Mouse (Mus musculus) cortical plate, adult 2 months (tissue): ENCODE data around the gene Dusp18. TPM values are rescaled to one million over a fixed set of nuclear protein-coding genes. Genes with fewer than 3 reads are reported as not detected.
A peak's percentile ranks its signal among the peaks of the same experiment; 100 is the strongest.

ENCODE experiments used
- H3K27ac ChIP-seq: fragments of 200-500 bp; 2 replicates; pipeline ENCODE4 v1.5.1; 2012; ENCODE audit warnings: low read length, control low read depth, inconsistent platforms; ENCODE audit not compliant: insufficient read depth
- H3K4me1 ChIP-seq: fragments of 200-500 bp; 2 replicates; pipeline ENCODE4 v1.6.1; 2011; ENCODE audit warnings: low read length; ENCODE audit not compliant: control insufficient read depth, insufficient read depth
- H3K4me3 ChIP-seq: fragments of 200-500 bp; 2 replicates; pipeline ENCODE4 v1.5.1; 2011; ENCODE audit warnings: mild to moderate bottlenecking, low read length, control low read depth; ENCODE audit not compliant: insufficient read depth
- CTCF ChIP-seq: fragments of 200-500 bp; IDR thresholded peaks from 2 replicates; pipeline ENCODE4 v1.5.1; 2011; ENCODE audit warnings: mild to moderate bottlenecking, control low read depth, low read length; ENCODE audit not compliant: insufficient read depth; ENCODE audit errors: extremely low read depth
- POLR2A ChIP-seq: fragments of 200-500 bp; IDR thresholded peaks from 2 replicates; pipeline ENCODE4 v1.6.1; 2011; ENCODE audit warnings: mild to moderate bottlenecking, low read length, control low read depth; ENCODE audit not compliant: insufficient read depth; ENCODE audit errors: extremely low read depth
- polyA plus RNA-seq: library from polyadenylated mRNA; depleted of rRNA; stranded (reverse); fragments of >200 nt; gene quantifications from 2 replicates; pipeline ENCODE4 v1.2.3, GENCODE M21; 2012

Gene Dusp18
- polyA plus RNA-seq, 1 experiment, result 19.3 TPM

DNA sequence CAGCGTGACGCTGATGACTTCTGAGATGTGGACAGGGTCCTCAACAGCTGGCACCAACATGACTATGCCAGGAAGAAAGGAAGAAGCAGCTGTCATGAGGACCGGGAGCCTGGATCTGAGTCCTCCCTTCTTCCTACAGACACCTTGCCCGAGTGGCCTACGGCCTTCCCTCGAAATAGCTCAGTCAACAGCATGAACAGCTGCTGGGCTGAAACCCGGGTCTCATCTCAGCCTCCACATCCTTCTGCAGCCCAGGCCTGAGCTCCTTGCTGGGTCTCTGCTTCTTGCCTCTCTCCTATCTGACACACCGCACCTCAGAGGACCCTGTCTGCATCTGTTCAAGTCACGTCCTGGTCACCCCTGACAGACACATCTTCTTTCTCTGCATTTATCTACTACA lies 27.1 kb downstream of the Dusp18 start:
- TF ChIP-seq CTCF (no peak), POLR2A (no peak)
- Histone ChIP-seq H3K4me1 (no peaks in the 10 kb centered on the region), H3K27ac (no peak overlapping the region), H3K4me3 (no peak overlapping the region)

DNA sequence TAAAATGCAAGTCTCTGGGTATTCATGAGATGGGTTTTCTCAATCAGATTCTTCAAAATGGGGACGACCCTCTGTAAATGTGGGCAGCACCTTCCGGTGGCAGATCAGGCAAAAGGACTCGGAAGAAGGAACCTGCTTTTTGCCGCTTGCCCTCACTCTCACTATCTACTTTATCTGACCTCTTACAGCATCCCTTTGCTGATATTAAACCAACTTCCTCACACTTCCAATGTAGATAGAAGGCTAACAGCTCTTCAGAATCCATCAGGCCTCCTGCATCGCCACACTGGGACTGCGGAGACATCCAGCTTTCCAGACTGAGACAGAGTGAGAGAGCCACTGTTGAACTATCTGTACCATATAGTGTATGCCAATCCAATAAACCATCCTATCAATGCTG lies 27.7 kb downstream of the Dusp18 start:
- H3K4me3 ChIP-seq, result no peak overlapping the region
- H3K27ac ChIP-seq, result no peak overlapping the region
- TF ChIP-seq POLR2A, result no peak
- TF ChIP-seq CTCF, result no peak
- no peaks in the 10 kb centered on the region for H3K4me1 ChIP-seq

DNA sequence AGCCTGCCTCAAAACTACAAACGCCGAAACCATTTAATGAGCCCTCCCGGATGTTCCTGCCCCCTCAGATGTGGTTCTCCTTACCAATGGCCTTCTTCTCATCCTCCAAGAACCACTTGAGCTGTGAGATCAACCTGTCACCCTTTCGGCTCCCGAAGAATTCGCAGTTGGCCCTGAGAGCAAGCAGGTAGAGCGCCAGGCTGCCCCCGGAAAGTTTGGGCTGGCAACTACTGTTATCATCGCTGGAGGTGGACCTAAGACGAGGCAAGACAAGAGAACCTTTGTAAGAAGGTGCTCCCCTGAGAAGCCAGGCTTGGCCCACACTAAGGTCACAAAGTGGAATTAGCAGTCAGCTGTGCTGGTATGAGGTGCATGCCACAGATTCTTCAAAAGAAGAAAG lies 30.9 kb downstream of the Dusp18 start:
- TF ChIP-seq CTCF (no peak), POLR2A (no peak)
- H3K4me3 ChIP-seq, result no peak overlapping the region
- no peaks in the 10 kb centered on the region for H3K4me1 ChIP-seq
- H3K27ac ChIP-seq, result no peak overlapping the region

DNA sequence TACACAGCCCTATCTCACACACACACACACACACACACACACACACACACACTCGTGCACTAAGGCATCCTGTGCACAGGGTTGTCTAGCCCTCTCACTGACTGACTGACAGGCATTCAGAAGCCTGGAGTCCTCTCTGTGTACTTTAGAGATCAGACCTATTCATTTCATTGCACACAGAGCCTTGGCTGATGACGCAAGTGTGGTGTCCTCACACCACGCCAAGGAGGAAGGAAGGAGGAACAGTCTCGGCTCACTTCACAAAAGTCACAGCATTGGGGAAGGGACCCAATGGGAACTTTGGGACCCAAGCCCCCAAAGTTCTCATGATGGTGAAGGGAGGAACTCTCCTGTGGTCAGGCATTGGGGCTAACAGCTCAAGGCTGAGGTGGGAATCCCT lies 35.0 kb downstream of the Dusp18 start:
- TF ChIP-seq POLR2A (no peak), CTCF (no peak)
- Histone ChIP-seq H3K27ac (no peak overlapping the region), H3K4me1 (no peaks in the 10 kb centered on the region), H3K4me3 (no peak overlapping the region)

DNA sequence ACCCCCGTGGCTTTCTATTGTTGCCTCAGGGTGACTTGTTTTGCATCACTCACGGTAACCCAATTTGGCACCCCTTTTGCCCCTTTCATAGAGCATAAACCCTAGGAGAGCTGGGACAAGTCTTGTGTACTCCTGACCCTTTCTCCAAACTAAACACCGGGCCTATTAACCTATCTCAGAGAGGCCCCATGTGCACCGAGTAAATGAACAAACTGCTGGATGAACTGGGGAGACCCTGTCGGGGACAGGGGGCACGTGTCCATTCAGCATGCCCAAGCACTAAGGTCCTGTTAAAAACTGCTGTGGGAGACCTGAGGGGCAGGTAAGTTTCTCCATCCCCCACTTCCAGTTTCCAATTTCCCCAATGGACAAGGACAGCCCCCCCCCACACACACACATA lies 35.9 kb downstream of the Dusp18 start:
- TF ChIP-seq CTCF (no peak), POLR2A (no peak)
- no peak overlapping the region; the same call in 1 of the 2 replicates for H3K4me3 ChIP-seq
- H3K27ac ChIP-seq, result no peak overlapping the region

DNA sequence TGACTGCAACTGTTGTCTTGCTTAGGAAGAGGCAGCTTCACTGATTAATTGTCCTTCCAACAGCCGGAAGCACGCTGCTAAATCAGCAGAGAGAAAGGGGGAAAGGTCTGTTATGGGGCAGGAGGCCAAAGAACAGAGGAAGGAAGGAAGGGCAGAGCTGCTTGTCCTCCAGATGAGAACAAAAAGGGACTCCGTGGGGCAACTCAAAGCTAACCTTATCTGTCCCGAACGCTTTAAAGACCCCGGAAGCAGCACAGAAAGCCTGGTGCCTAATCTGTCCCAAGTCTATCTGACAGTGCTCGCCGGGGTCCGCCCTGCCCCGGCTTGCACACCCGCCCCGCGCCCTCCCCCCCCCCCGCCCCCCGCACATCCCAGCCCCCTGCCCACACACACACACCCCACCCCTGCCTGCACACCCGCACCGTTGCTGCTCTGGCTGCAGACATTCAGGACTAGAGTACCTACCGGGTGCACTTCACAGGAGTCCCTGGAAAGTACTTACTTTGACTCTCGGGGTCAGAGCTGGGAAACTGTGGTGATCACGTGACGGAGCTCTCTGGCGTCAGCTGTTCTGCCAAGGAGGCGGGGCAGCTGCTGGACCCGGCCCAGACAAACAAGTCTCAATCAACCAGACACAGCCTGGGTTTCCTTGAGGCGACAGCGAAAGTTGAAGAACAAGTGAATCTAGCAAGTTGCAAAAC lies 36.6 kb downstream of the Dusp18 start, which contains the start of gene Tcn2:
Gene Tcn2 (minus strand): TSS at position 649 of the 701 bp plus-strand sequence.
- Histone ChIP-seq H3K4me3 (peak within 1 kb of the TSS; percentile 28), H3K27ac (no peak within 1 kb of the TSS), H3K4me1 (no peaks in the 10 kb centered on the region)
- TF ChIP-seq CTCF (no peak), POLR2A (no peak)

More for the DNA sequence above, 35.9 kb downstream of the Dusp18 start:
- no peaks in the 10 kb centered on the region for H3K4me1 ChIP-seq

DNA sequence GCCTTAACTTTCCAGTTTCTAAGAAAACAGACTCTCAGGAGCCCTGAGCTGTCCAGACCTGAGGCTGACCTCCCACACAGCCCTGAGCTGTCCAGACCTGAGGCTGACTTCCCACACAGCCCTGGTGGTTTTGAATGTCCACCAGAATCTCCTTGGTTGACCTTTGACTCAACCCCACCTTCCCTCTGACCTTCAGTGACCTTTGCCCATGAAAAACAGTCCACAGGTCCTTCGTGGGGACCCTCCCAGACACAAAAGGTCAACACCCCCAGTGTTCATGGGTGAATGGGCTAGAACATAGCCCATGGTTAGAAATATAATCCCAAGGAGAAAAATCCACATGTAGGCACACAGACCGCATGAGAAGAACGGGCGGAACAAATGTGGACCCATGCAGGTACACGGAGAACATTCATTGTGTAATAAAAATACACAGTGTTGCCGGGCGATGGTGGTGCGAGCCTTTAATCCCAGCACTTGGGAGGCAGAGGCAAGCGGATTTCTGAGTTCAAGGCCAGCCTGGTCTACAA lies 38.8 kb downstream of the Dusp18 start:
- no peaks in the 10 kb centered on the region for H3K4me1 ChIP-seq
- no peak overlapping the region for H3K27ac ChIP-seq
- TF ChIP-seq POLR2A (no peak), CTCF (no peak)
- H3K4me3 ChIP-seq, result no peak overlapping the region

DNA sequence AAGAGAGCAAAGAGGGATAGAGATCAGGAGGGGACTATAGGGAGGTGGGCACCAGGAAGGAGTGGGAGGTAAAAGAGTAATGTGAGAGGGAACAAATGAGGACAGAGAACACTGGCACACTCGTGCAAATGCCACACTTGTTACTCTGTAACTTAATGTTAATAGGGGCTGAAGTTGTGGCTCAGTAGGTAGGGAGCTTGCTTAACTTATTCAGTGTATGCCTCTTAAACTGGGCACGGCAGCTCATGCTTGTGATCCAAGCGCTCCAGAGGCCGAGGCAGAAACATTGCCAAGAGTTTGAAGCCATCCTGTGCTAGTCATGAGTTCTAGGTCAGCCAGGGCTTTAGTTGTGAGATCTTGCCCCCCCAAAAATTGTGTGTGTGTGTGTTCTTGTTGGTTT lies 40.1 kb downstream of the Dusp18 start:
- Histone ChIP-seq H3K4me3 (no peak overlapping the region), H3K4me1 (no peaks in the 10 kb centered on the region), H3K27ac (no peak overlapping the region)
- TF ChIP-seq POLR2A (no peak), CTCF (no peak)

DNA sequence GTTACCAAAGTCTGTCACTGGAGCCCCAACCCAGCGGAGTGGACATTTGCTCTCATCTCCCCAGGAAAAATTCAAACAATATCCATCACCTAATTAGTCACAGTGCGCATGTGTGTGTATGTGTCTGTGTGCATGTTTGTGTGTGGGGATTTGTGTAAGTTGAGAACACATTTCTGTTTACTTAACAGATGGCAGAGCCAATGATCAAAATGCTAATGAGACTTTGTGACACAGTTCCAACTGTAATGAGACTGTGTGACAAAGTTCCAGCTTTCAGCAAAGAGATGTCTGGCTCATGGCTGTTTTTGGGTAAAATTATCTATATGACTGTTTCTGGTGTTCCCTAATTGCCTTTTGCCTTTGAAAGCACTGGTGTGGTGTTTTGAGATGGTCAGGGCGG lies 41.3 kb downstream of the Dusp18 start:
- no peak overlapping the region for H3K27ac ChIP-seq

DNA sequence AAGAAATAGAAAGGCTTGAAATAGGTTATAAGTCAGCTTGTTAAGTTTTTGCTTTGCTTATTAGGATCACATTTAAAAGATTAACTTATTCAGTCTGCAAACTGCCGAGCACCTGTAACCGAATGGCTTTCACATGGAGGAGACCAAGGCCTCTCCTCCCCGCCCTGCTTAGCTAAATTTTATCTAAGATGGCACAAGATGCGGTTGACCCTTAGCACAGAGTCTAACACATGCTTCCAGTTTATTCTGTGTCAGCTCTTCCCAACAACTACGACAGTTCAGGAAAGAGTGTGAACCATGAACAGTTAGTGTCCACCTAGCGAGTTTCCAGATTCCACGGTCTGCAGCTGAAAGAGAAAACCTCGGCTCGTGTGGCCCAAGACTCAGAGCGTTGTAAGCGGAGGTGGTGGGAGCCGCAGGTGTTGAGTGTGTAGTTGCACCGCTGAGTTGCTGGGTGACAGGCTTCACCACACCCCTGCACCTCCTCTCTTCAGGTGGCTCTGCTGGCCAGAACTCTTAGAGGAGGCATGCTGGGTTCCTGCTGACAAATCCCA lies 42.4 kb downstream of the Dusp18 start:
- no peaks in the 10 kb centered on the region for H3K4me1 ChIP-seq
- no peak for TF ChIP-seq CTCF
- TF ChIP-seq POLR2A, result no peak
- H3K4me3 ChIP-seq, result no peak overlapping the region
- no peak overlapping the region for H3K27ac ChIP-seq

More for the DNA sequence above, 41.3 kb downstream of the Dusp18 start:
- TF ChIP-seq CTCF (no peak), POLR2A (no peak)
- Histone ChIP-seq H3K4me1 (no peaks in the 10 kb centered on the region), H3K4me3 (no peak overlapping the region)
